Mouse (Mus musculus) spleen, postnatal 4 days (tissue): ENCODE results near the gene Vmn1r213.

Experiments
- DNase-seq, 2 experiments: peaks; one replicate each; pipeline ENCODE4 v3.0.0; 2022; ENCODE audit warnings: low spot score in 2 of 2

Gene Vmn1r213

DNA sequence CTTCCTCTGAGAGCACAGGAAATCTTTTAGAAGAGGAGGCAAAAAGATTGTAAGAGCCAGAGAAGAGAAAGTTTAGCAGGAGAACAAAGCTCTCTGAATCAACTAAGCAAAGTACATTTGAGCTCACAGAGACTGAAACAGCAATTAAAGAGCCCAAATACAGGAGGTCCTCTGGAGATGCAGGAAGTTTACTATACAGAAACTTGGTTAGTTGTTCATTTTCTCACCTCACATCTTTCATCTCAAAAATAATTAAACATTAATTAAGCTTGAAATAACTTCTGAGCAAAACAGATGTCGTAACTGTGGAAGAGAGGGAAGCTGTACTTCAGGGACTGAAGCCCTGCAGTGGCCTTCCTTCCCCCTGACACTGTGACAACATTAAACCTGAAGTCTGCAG is at the start of gene Vmn1r213:
Vmn1r213 (plus strand) TSS at position 301 of the 400 bp plus-strand sequence.
- no peak for DNase-seq

DNA sequence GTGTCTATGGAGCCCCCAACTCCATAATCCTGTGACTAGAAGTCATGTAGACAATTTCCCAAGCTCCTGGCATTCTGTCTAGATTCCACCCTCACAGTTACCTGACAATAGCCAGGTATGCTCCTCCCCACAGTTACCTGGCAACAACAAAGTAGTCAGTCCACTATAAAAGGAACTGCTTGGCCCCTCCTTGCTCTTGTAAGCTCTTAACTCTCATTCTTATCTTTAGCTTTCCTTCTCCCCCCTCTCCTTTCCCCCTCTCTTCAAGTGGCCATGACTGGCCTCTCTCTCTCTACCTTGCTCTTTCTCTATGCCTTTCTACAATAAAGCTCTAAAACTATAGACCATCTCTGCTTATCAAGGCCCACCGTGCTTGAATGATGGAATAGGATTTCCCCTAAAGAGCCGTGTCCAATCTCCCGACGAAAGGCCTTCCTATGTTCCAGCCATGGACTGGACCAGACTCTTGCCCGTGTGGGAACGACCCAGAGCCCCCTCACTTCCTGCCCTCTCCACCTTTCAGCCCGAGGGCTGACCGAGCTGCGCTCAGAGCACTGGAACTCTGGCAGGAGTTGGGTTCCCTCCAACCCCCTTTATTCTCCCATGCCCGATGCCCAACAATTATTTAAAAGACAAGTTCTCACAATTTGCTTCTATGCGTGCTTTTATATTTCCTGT is 17.1 kb upstream of the Vmn1r213 start:
- DNase-seq: no peak

DNA sequence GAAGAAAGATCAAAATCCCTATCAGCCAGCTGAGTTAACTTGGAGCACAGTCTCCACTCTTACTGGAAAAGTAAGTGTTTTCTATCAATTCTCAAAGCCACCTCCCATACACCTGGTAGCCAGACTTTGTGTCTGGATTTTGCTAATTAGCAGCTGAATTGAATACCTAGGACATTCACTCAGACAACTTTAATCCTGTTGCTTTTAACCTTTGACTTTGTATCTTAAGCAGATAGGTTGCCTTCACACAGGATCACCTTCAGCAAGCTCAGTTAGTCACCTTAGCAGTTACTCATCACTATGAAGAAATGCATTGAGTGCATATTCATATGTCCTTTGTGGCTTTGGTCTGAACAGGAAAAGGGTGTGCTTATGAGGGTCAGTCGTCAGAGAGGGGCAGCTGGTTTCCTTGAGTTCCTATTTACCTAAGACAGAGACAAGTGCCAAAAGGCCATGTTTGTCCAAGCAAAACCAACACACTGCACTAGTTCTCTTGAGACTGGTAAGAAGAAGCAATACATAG is 15.2 kb upstream of the Vmn1r213 start:
- no peak for DNase-seq

DNA sequence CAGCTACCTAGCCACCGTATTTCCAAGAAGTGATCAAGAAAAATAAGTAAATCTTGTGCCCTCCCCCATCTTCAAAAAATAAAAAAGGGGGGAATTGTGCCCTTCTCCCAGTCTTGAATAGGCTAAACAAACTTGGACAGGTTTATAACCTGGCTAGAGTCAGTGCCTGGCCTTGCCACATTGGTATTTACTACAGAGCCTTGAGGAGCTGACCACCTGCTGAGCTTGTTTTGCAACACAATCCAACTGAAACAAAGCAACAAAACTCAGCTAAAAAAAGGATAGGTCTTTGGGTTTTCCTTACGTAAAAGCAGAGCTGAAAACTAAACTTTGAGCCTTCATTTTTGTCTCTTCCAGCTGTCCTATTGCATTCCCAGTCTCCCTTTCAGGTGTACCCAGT is 14.7 kb upstream of the Vmn1r213 start:
- DNase-seq: no peak

DNA sequence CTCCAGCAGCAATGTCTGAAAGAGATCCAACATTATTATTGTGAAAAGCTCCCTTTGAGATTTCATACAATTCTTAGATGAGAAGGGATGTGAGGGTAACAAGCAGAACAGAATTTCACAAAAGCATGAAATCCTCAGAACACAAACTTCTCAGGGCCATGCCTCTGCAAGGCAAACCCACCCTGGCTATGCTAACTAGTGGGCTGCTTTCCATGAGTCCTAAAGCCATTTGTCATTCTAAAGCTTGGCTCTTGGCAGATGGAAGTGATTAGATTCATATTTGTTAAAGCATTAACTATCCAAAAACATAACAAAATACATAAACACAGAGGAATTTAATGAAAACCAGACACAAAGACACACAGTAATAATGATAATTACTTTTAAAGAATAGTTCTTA is 10.7 kb downstream of the Vmn1r213 start:
- DNase-seq: no peak

DNA sequence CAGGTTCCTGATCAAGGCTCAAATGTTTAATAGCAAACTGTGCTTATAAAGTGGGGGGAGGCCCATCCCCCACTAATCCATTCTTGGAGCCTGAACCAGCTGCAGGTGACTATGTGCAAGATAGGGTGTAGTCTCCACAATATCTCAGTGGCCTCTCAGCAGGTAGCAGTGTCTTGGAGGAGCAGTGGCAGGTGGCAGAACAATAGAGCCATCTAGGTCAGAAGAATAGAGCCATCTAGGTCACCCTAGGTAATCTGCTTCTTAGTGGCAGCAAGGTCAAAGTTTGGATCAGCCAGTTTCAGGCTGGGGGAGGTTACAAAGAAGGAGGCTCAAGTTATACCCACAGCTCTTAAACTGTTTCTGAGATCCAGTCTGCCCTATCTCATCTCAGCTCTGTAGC is 17.4 kb downstream of the Vmn1r213 start:
- no peak for DNase-seq

DNA sequence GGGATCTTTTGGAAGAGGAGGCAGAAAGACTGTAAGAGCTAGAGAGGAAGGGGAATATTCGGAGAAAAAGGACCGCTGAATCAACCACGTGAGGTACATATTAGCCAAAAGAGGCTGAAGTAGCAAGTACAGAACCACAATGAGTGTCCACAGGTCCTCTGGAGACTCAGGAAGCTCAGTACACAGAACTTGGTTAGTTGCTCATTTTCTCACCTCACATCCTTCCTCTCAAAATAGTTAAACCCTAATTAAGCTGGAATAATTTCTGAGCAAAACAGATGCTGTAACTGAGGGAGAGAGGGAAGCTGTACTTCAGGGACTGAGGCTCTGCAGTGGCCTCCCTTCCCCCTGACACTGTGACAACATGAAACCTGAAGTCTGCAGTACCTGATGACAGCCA is 22.7 kb downstream of the Vmn1r213 start, which contains the start of gene Vmn1r214:
Vmn1r214 (plus strand) TSS at position 301 of the 400 bp plus-strand sequence.
- DNase-seq: no peak

DNA sequence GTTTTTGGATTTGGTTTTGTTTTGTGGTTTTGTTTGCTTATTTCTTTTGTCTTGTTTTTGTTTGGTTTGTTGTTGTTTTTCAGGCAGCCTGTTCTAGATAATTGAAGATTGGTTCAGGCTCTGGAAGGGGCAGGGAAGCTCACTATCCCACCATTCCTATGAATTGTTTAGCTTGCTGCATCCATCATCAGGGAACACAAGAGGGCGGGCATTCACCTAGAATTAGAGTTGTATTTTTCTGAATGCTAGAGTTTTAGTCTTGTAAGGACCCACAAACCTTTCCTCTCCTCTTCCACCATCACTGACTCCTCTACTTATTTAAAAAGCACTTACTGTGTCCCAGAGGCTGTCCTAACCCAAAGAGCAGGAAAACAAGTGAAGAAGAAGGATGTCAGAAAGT is 50.3 kb downstream of the Vmn1r213 start:
- no peak for DNase-seq
